Mouse (Mus musculus): ENCODE data around the gene Sat2.

Sat2 gene

DNA sequence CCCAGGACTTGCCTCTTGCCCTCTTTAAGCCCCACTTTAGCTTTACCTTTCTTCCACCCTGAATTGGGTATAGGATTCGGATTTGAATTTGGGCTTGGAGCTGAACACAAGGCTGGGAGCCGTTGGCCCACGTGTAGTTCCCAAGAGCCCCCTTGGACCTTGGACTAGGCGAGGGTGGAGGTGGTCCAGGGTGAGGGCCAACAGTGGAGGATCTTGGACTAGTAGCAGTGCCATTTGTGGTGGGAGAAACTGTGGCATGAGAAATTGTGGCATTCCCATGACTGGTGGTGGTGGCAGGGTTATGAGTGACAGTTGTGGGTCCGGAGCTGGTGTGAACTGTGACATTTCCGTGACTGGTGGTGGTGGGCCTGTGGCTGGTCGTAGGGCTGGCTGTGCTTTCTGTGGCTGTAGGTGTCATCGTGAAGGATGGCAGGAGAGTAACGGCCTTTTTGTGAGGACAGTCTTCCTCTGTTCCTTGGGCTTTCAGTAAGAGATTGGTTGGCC, 43.7 kb downstream of the Sat2 start:
- H3K4me3 ChIP-seq (replicated peaks; ENCODE audit: low read length): peak overlapping the region; percentile 56
- H3K4me1 ChIP-seq (replicated peaks; ENCODE audit: low read depth, low read length): peaks cover 78% of the 10 kb centered on the region
- no peaks in the 10 kb centered on the region for H3K27me3 ChIP-seq (ENCODE audit: insufficient read depth, low read length)
- no peak for TF ChIP-seq POU5F1 (IDR thresholded peaks at IDR 0.05; ENCODE audit: borderline replicate concordance, low read length)
- no peak for TF ChIP-seq CTCF (conservative IDR thresholded peaks at IDR 0.05; ENCODE audit: low read length)
- no peak for TF ChIP-seq NANOG (IDR thresholded peaks at IDR 0.05; ENCODE audit: borderline replicate concordance, low read length)
- no peaks in the 10 kb centered on the region for H3K9me3 ChIP-seq (ENCODE audit: low read length)
- H3K36me3 ChIP-seq (ENCODE audit: insufficient read depth, low read length): peaks cover 70% of the 10 kb centered on the region

DNA sequence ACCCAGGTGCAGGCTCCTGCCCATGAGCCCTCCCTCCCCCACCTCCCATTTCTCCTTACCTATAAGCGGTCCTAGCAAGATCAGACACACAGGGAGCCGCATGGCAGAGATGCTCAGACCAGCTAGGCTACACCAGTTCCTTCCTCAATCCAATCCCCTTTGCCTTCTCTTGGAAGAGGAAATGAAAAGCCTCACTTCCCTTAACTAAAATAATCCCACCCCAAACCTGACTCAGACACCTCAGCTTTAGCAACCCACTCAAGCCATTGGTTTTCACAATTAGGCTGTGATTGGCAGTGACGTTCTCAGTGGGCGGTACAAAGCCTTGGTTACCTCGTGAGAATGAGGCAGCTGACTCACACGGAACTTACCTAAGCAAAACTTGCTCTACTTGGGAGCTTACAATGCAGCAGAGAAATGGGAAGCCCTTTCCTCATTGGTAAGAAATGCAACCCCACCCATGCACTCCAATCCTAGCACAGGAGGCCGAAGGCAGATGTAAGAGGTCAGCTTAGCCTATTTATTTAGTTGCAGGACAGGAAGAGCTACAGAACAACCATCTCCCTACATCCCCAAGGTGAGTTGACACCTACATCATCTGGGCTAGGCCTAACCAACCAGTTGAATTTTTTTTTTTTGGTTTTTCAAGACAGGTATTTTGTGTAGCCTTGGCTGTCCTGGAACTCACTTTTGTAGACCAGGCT, 44.3 kb downstream of the Sat2 start, which contains the start of gene Cd68:
Gene Cd68, minus strand, starts transcription at position 193 of the 704 bp plus-strand sequence.
- TF ChIP-seq NANOG (IDR thresholded peaks at IDR 0.05; ENCODE audit: borderline replicate concordance, low read length) (no peak; the same call in 1 of the 2 replicates), CTCF (conservative IDR thresholded peaks at IDR 0.05; ENCODE audit: low read length) (no peak), POU5F1 (IDR thresholded peaks at IDR 0.05; ENCODE audit: borderline replicate concordance, low read length) (no peak)
- Histone ChIP-seq H3K4me3 (replicated peaks; ENCODE audit: low read length) (peak within 1 kb of the TSS; percentile 56), H3K36me3 (ENCODE audit: insufficient read depth, low read length) (peaks cover 71% of the 10 kb centered on the region), H3K9me3 (ENCODE audit: low read length) (no peaks in the 10 kb centered on the region), H3K27me3 (ENCODE audit: insufficient read depth, low read length) (no peaks in the 10 kb centered on the region), H3K4me1 (replicated peaks; ENCODE audit: low read depth, low read length) (peaks cover 72% of the 10 kb centered on the region)

DNA sequence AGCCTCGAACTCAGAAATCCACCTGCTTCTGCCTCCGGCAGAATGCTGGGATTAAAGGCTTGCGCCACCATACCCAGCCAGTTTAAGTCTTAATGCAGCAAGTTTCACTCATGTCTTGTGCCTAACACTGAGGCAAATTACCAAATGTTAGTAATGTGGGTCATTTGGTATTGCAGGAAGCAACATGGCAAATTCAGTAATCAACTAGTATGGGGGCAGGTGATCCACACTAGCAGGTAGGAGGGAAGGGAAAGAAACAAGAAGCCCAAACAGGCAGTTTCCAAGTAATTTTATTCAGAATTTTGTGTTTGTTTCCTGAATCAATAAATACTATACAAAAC, 44.8 kb downstream of the Sat2 start:
- H3K9me3 ChIP-seq (ENCODE audit: low read length): no peaks in the 10 kb centered on the region
- TF ChIP-seq NANOG (IDR thresholded peaks at IDR 0.05; ENCODE audit: borderline replicate concordance, low read length) (no peak), POU5F1 (IDR thresholded peaks at IDR 0.05; ENCODE audit: borderline replicate concordance, low read length) (no peak)
- 0 out of 2 replicates have a peak overlapping the region, but pooled peaks have one; percentile 20 for H3K4me3 ChIP-seq (replicated peaks; ENCODE audit: low read length)
- peaks cover 74% of the 10 kb centered on the region for H3K36me3 ChIP-seq (ENCODE audit: insufficient read depth, low read length)
- no peaks in the 10 kb centered on the region for H3K27me3 ChIP-seq (ENCODE audit: insufficient read depth, low read length)
- H3K4me1 ChIP-seq (replicated peaks; ENCODE audit: low read depth, low read length): peaks cover 67% of the 10 kb centered on the region

DNA sequence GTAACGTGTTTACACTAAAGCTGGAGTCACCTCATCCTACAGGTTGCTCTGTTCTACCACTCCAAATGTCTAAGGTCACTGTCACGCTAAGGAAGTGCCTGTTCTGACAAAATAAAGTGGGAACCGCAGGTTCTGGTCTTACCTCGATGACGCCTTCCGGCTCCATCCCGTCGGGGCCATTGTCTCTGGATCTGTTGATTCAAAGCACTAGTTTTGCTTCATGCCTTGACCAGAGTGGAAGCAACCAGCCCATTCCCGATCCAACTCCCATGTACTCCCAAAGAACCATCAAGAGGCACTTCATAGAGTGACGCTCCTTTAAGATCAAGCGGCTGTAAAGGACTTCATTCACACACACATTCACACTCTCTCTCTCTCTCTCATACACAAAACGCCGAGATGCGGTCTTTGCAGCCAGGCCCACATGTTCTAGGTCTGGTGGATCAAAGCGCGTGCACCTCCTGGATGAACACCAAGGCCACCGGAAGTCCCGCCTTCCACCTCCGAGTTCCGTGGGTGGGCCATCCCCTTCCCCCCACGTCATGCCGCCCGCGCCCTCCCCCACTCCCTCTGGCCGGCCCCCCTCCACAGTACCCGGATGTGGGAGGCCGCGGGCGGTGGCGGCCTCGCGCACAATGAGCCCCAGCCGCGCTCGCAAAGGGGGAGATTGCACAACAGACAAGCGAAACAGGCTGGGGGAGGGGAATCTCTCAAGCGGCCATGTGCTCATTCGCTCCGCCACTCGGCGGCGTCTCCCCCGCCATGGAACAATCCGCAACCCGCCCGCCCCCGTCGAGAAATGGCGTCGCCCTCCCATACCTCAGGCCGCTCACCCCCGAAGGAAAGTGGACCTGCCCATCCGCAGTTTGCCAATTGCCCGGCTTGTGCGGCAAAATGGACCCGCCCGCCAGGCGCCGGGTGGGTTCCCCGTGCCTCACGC, 49.2 kb downstream of the Sat2 start:
- H3K4me1 ChIP-seq (replicated peaks; ENCODE audit: low read depth, low read length): peaks cover 69% of the 10 kb centered on the region
- H3K27me3 ChIP-seq (ENCODE audit: insufficient read depth, low read length): no peaks in the 10 kb centered on the region
- peak overlapping the region; percentile 99 for H3K4me3 ChIP-seq (replicated peaks; ENCODE audit: low read length)
- H3K9me3 ChIP-seq (ENCODE audit: low read length): no peaks in the 10 kb centered on the region
- H3K36me3 ChIP-seq (ENCODE audit: insufficient read depth, low read length): peaks cover 88% of the 10 kb centered on the region
- no peak for TF ChIP-seq NANOG (IDR thresholded peaks at IDR 0.05; ENCODE audit: borderline replicate concordance, low read length)
- TF ChIP-seq CTCF (conservative IDR thresholded peaks at IDR 0.05; ENCODE audit: low read length): no peak
- TF ChIP-seq POU5F1 (IDR thresholded peaks at IDR 0.05; ENCODE audit: borderline replicate concordance, low read length): no peak

DNA sequence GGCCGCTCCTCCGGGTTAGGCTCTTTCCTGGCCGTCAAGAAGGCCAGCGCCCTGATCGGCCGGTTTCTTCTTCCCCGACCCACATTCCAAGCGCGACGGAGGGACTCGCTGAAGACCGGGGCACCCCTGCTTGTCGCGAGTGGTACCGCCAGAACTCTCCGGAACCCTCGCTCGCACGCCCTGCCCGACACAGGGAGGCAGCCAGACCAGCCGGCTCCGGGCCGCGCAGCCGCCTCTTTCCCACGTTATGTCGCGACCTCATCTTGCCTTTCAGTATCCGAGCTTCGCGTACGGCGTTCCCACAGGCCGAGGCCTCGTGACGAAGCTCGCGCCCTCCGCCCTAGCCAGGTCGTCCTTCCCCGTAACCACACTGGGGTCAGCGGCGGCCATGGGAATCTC, 49.9 kb downstream of the Sat2 start:
- Histone ChIP-seq H3K9me3 (ENCODE audit: low read length) (no peaks in the 10 kb centered on the region), H3K27me3 (ENCODE audit: insufficient read depth, low read length) (no peaks in the 10 kb centered on the region), H3K4me1 (replicated peaks; ENCODE audit: low read depth, low read length) (peaks cover 71% of the 10 kb centered on the region), H3K4me3 (replicated peaks; ENCODE audit: low read length) (peak overlapping the region; percentile 99), H3K36me3 (ENCODE audit: insufficient read depth, low read length) (peaks cover 90% of the 10 kb centered on the region)
- TF ChIP-seq NANOG (IDR thresholded peaks at IDR 0.05; ENCODE audit: borderline replicate concordance, low read length) (no peak), POU5F1 (IDR thresholded peaks at IDR 0.05; ENCODE audit: borderline replicate concordance, low read length) (no peak), CTCF (conservative IDR thresholded peaks at IDR 0.05; ENCODE audit: low read length) (no peak)

DNA sequence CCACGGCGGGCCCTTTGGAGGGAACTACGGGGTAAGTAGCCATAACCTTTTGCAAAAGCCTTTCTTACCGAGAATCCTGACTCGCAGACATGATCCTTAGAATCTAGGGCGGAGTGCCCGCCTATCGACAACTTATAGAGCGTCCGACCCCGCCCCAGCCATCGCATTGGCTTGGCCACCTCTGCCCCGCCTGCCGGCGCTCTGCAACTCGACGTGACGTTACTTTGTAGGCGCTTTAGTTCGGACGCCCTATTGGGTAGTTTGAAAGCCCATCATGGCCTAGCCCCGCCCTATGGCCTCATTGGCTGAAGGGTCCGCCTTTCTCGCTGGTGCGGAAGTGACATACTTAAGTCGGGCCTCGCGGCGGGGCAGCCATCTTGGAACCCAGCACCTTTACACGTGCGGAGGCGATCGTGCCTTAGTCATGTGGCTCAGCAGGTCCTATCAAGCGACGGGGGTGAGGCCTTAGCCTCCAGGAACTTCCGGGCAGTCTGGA, 50.4 kb downstream of the Sat2 start, which contains the start of gene Eif4a1:
Gene Eif4a1, minus strand, starts transcription at position 213 of the 496 bp plus-strand sequence.
- Histone ChIP-seq H3K27me3 (ENCODE audit: insufficient read depth, low read length) (no peaks in the 10 kb centered on the region), H3K36me3 (ENCODE audit: insufficient read depth, low read length) (peaks cover 91% of the 10 kb centered on the region), H3K4me1 (replicated peaks; ENCODE audit: low read depth, low read length) (peaks cover 76% of the 10 kb centered on the region), H3K4me3 (replicated peaks; ENCODE audit: low read length) (peak within 1 kb of the TSS; percentile 99), H3K9me3 (ENCODE audit: low read length) (no peaks in the 10 kb centered on the region)
- TF ChIP-seq POU5F1 (IDR thresholded peaks at IDR 0.05; ENCODE audit: borderline replicate concordance, low read length): no peak
- TF ChIP-seq NANOG (IDR thresholded peaks at IDR 0.05; ENCODE audit: borderline replicate concordance, low read length): no peak
- no peak for TF ChIP-seq CTCF (conservative IDR thresholded peaks at IDR 0.05; ENCODE audit: low read length)

Measured in E14TG2a.4 (cell line).